Mouse (Mus musculus) forebrain, embryonic 16.5 days (tissue): ENCODE results near the gene Sema5b. TPM values are rescaled to one million over a fixed set of nuclear protein-coding genes. Genes with fewer than 3 reads are reported as not detected.

Experiments used
- ATAC-seq: fragments of 200-750 bp; cut with Nextera tagmentation; 2 replicates; pipeline ENCODE4 v1.8.0; 2017; ENCODE audit warnings: mild to moderate bottlenecking, moderate library complexity
- H3K27ac ChIP-seq: fragments of 300-500 bp; sonication (generic); 2 replicates; pipeline ENCODE4 v1.5.1; 2014; ENCODE audit warnings: low read length, control low read depth
- H3K27me3 ChIP-seq: fragments of 300-500 bp; sonication (generic); replicated peaks from 2 replicates; pipeline ENCODE4 v1.6.1; 2014; ENCODE audit warnings: low read length; ENCODE audit not compliant: control insufficient read depth, insufficient read depth
- H3K36me3 ChIP-seq: fragments of 300-500 bp; sonication (generic); 2 replicates; pipeline ENCODE4 v1.6.1; 2014; ENCODE audit not compliant: control insufficient read depth, insufficient read depth
- H3K4me1 ChIP-seq: fragments of 300-500 bp; sonication (generic); replicated peaks from 2 replicates; pipeline ENCODE4 v1.6.1; 2014; ENCODE audit warnings: low read length; ENCODE audit not compliant: control insufficient read depth, insufficient read depth
- H3K4me2 ChIP-seq: fragments of 300-500 bp; sonication (generic); 2 replicates; pipeline ENCODE4 v1.6.1; 2014; ENCODE audit warnings: mild to moderate bottlenecking, low read length, control low read depth
- H3K4me3 ChIP-seq: fragments of 300-500 bp; sonication (generic); replicated peaks from 2 replicates; pipeline ENCODE4 v1.5.1; 2014; ENCODE audit warnings: mild to moderate bottlenecking, low read length, control low read depth
- H3K9ac ChIP-seq: fragments of 300-500 bp; sonication (generic); replicated peaks from 2 replicates; pipeline ENCODE4 v1.6.1; 2014; ENCODE audit warnings: low read depth, low read length, control low read depth
- H3K9me3 ChIP-seq: fragments of 300-500 bp; sonication (generic); 2 replicates; pipeline ENCODE4 v1.6.1; 2016; ENCODE audit warnings: low read length; ENCODE audit not compliant: control insufficient read depth
- WGBS: fragments of 180-500 bp; shearing (Covaris S2); extraction: QIAGEN DNeasy Blood & Tissue Kit; methylation state at CpG from one replicate; pipeline ENCODE4 v1.1.7; 2014; 5-methylcytosine and 5-hydroxymethylcytosine counted together
- polyA plus RNA-seq: library from polyadenylated mRNA; unstranded; fragments of >200 nt; fragmentation: Nextera tagmentation; extraction: Ambion mirVana; gene quantifications from 2 replicates; pipeline ENCODE4 v1.2.1, GENCODE M21; 2015

The Sema5b gene
- polyA plus RNA-seq, result 22.3 and 30.1 TPM in 2 replicates

GRCm38 (mm10) chr16:35541117-35541641 lies at the start of gene Sema5b:
Sema5b (plus strand) TSS chr16:35541145.
- under 1% methylated on average over 53 of the region's 54 CpGs for WGBS
- peak within 1 kb of the TSS; percentile 83 for H3K4me3 ChIP-seq
- peak within 1 kb of the TSS; percentile 94 for H3K4me2 ChIP-seq
- H3K27me3 ChIP-seq, result no peaks in the 10 kb centered on the region
- peaks cover 26% of the 10 kb centered on the region for H3K4me1 ChIP-seq
- peak within 1 kb of the TSS; percentile 91 for H3K9ac ChIP-seq
- H3K27ac ChIP-seq, result peak within 1 kb of the TSS; percentile 76
- H3K36me3 ChIP-seq, result no peaks in the 10 kb centered on the region
- H3K9me3 ChIP-seq, result no peaks in the 10 kb centered on the region
- ATAC-seq, result peak; percentile 87

- no peak overlapping the region for H3K4me3 ChIP-seq
- ATAC-seq, result no peak
- H3K27me3 ChIP-seq, result no peaks in the 10 kb centered on the region
- no peak overlapping the region for H3K4me2 ChIP-seq
- 96% methylated on average over 3 of the region's 3 CpGs for whole genome bisulfite sequencing
- H3K9ac ChIP-seq, result no peak overlapping the region
- H3K4me1 ChIP-seq, result no peaks in the 10 kb centered on the region
- H3K27ac ChIP-seq, result no peak overlapping the region
- no peaks in the 10 kb centered on the region for H3K36me3 ChIP-seq
- no peaks in the 10 kb centered on the region for H3K9me3 ChIP-seq
Measured at GRCm38 (mm10) chr16:35500342-35500741, 40.6 kb upstream of the Sema5b start.

- Histone ChIP-seq H3K4me1 (no peaks in the 10 kb centered on the region), H3K4me2 (no peak overlapping the region), H3K27ac (no peak overlapping the region), H3K36me3 (no peaks in the 10 kb centered on the region), H3K9ac (no peak overlapping the region), H3K9me3 (no peaks in the 10 kb centered on the region), H3K27me3 (no peaks in the 10 kb centered on the region), H3K4me3 (no peak overlapping the region)
- 81% methylated on average over 4 of the region's 4 CpGs for whole genome bisulfite sequencing
- no peak for ATAC-seq
Measured at GRCm38 (mm10) chr16:35501106-35501760, 39.7 kb upstream of the Sema5b start.

GRCm38 (mm10) chr16:35502456-35502855 lies 38.5 kb upstream of the Sema5b start:
- ATAC-seq, result no peak
- Histone ChIP-seq H3K9ac (no peak overlapping the region), H3K27ac (no peak overlapping the region), H3K4me3 (no peak overlapping the region), H3K4me1 (no peaks in the 10 kb centered on the region), H3K9me3 (no peaks in the 10 kb centered on the region), H3K4me2 (no peak overlapping the region), H3K27me3 (no peaks in the 10 kb centered on the region), H3K36me3 (no peaks in the 10 kb centered on the region)
- 84% methylated on average over 11 of the region's 11 CpGs for WGBS

GRCm38 (mm10) chr16:35504266-35504665 lies 36.7 kb upstream of the Sema5b start:
- no peaks in the 10 kb centered on the region for H3K27me3 ChIP-seq
- no peak overlapping the region for H3K9ac ChIP-seq
- H3K4me3 ChIP-seq, result no peak overlapping the region
- no peaks in the 10 kb centered on the region for H3K9me3 ChIP-seq
- 82% methylated on average over 8 of the region's 8 CpGs for WGBS
- no peak overlapping the region for H3K4me2 ChIP-seq
- no peak for ATAC-seq
- H3K4me1 ChIP-seq, result no peaks in the 10 kb centered on the region
- H3K27ac ChIP-seq, result no peak overlapping the region
- no peaks in the 10 kb centered on the region for H3K36me3 ChIP-seq

GRCm38 (mm10) chr16:35505786-35506185 lies 35.2 kb upstream of the Sema5b start:
- Histone ChIP-seq H3K4me2 (no peak overlapping the region), H3K27me3 (no peaks in the 10 kb centered on the region), H3K27ac (no peak overlapping the region), H3K9me3 (no peaks in the 10 kb centered on the region), H3K36me3 (no peaks in the 10 kb centered on the region), H3K9ac (no peak overlapping the region), H3K4me3 (no peak overlapping the region), H3K4me1 (no peaks in the 10 kb centered on the region)
- no peak for ATAC-seq
- WGBS, result 91% methylated on average over 4 of the region's 4 CpGs

GRCm38 (mm10) chr16:35508581-35508980 lies 32.4 kb upstream of the Sema5b start:
- H3K27ac ChIP-seq, result no peak overlapping the region

GRCm38 (mm10) chr16:35509331-35510070 lies 31.4 kb upstream of the Sema5b start:
- Histone ChIP-seq H3K9ac (no peak overlapping the region), H3K4me2 (no peak overlapping the region), H3K27ac (no peak overlapping the region), H3K27me3 (no peaks in the 10 kb centered on the region), H3K4me3 (no peak overlapping the region), H3K9me3 (no peaks in the 10 kb centered on the region; the same call in 1 of the 2 replicates), H3K36me3 (no peaks in the 10 kb centered on the region), H3K4me1 (no peaks in the 10 kb centered on the region)
- no peak for ATAC-seq
- 57% methylated on average over 11 of the region's 11 CpGs for WGBS

More at GRCm38 (mm10) chr16:35508581-35508980, 32.4 kb upstream of the Sema5b start:
- 89% methylated on average over 6 of the region's 6 CpGs for WGBS
- Histone ChIP-seq H3K36me3 (no peaks in the 10 kb centered on the region), H3K4me2 (no peak overlapping the region), H3K9ac (no peak overlapping the region), H3K27me3 (no peaks in the 10 kb centered on the region), H3K4me3 (no peak overlapping the region), H3K9me3 (no peaks in the 10 kb centered on the region; the same call in 1 of the 2 replicates), H3K4me1 (no peaks in the 10 kb centered on the region)
- no peak for ATAC-seq

GRCm38 (mm10) chr16:35515977-35516612 lies 24.9 kb upstream of the Sema5b start:
- H3K9me3 ChIP-seq, result no peaks in the 10 kb centered on the region; the same call in 1 of the 2 replicates
- no peak overlapping the region for H3K9ac ChIP-seq
- H3K4me1 ChIP-seq, result peaks cover 4% of the 10 kb centered on the region
- H3K27me3 ChIP-seq, result no peaks in the 10 kb centered on the region
- ATAC-seq, result no peak
- no peak overlapping the region for H3K4me2 ChIP-seq
- 50% methylated on average over 21 of the region's 21 CpGs for WGBS
- no peaks in the 10 kb centered on the region for H3K36me3 ChIP-seq
- no peak overlapping the region for H3K27ac ChIP-seq
- no peak overlapping the region for H3K4me3 ChIP-seq
